Mouse (Mus musculus) myocyte (in vitro differentiated cells): ENCODE data around the gene Unc45a.

ENCODE experiments used
- CEBPB ChIP-seq: IDR thresholded peaks from 2 replicates; pipeline ENCODE4 v1.6.1; 2011; ENCODE audit warnings: mild to moderate bottlenecking, moderate library complexity; ENCODE audit not compliant: poor library complexity, insufficient read depth, severe bottlenecking
- E2F4 ChIP-seq: IDR thresholded peaks from one replicate; pipeline ENCODE4 v1.6.1; 2011; ENCODE audit warnings: mild to moderate bottlenecking, control low read depth, moderate library complexity; ENCODE audit not compliant: insufficient read depth
- MAX ChIP-seq: IDR thresholded peaks from one replicate; pipeline ENCODE4 v1.6.1; 2011; ENCODE audit warnings: low read depth, mild to moderate bottlenecking, control low read depth
- MYOD1 ChIP-seq, 3 experiments: IDR thresholded peaks; one replicate each; pipeline ENCODE4 v1.6.1; 2011; ENCODE audit warnings: control low read depth in 2 of 3, low read depth in 2 of 3, mild to moderate bottlenecking in 2 of 3, moderate library complexity in 1 of 3; ENCODE audit not compliant: insufficient read length in 2 of 3, control insufficient read depth in 1 of 3
- MYOG ChIP-seq, 3 experiments: IDR thresholded peaks; one replicate each; pipeline ENCODE4 v1.6.1; 2011; ENCODE audit warnings: control low read depth in 2 of 3, low read depth in 2 of 3, mild to moderate bottlenecking in 2 of 3; ENCODE audit not compliant: insufficient read length in 2 of 3, control insufficient read depth in 1 of 3, insufficient read depth in 1 of 3
- POLR2A ChIP-seq: IDR thresholded peaks from one replicate; pipeline ENCODE4 v1.6.1; 2011; ENCODE audit warnings: low read depth, mild to moderate bottlenecking, control low read depth, moderate library complexity; ENCODE audit not compliant: insufficient read length
- POLR2AphosphoS2 ChIP-seq: IDR thresholded peaks from one replicate; pipeline ENCODE4 v1.6.1; 2011; ENCODE audit warnings: low read depth, control low read depth; ENCODE audit not compliant: insufficient read length
- TCF12 ChIP-seq: IDR thresholded peaks from one replicate; pipeline ENCODE4 v1.6.1; 2011; ENCODE audit warnings: mild to moderate bottlenecking, control low read depth; ENCODE audit not compliant: poor library complexity, insufficient read depth, severe bottlenecking
- USF1 ChIP-seq: IDR thresholded peaks from one replicate; pipeline ENCODE4 v1.6.1; 2011; ENCODE audit warnings: low read depth, mild to moderate bottlenecking, control low read depth, moderate library complexity

GRCm38 (mm10) chr7:80285725-80286124 lies 55.1 kb downstream of the Unc45a start:
- TF ChIP-seq POLR2A (no peak), E2F4 (no peak), TCF12 (no peak), MYOD1 (IDR thresholded peaks at IDR 0.05; ENCODE audit: control insufficient read depth in 1 of 3, insufficient read length in 2 of 3, low read depth in 2 of 3) (no peak), MYOG (IDR thresholded peaks at IDR 0.05; ENCODE audit: control insufficient read depth in 1 of 3, insufficient read depth in 1 of 3, insufficient read length in 2 of 3, low read depth in 2 of 3) (no peak), USF1 (no peak), MAX (no peak), CEBPB (no peak), POLR2AphosphoS2 (no peak)
